Mouse (Mus musculus): Measurements from ENCODE around the gene Spp1. TPM values are rescaled to one million over a fixed set of nuclear protein-coding genes. Genes with fewer than 3 reads are reported as not detected.

Gene Spp1
- polyA plus RNA-seq, 1 experiment = 0.89 TPM

DNA sequence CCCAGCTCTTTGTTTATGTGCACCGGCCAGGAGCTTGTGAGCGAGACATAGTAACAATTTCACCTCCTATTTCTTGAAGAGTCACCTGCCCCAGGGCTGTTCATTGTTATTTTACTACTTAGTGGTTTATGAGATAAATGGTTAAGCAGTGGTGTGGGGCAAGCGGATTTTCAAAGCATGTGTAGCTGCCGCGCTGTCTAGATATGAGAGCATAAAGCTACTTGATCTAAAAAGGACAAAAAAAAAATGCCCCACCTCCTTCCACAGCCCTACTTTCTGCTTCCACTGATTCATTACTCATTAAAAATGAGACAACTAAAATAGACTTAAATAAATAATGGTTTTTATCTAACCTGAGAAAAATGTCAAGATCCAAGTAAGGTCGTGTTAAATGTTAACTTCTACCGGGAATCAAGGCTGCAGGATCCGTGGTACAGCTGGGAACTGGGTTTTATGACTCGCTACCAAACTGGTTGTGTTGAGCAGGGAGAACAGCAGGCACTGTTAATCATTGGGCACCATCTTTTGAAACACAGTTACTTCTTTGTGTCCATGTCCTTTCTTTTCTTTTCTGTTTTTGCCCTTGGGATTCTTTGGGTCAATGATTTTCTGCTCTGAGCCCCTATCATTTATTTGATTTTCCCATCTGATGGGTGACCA lies 35.5 kb upstream of the Spp1 start:
- Histone ChIP-seq H3K4me3 (ENCODE audit: control insufficient read depth, low read depth, low read length) (no peak overlapping the region), H3K27ac (ENCODE audit: control insufficient read depth, insufficient read depth, low read depth, low read length) (no peak overlapping the region), H3K27me3 (ENCODE audit: control insufficient read depth, insufficient read depth, low read length) (no peaks in the 10 kb centered on the region), H3K4me1 (ENCODE audit: control insufficient read depth, insufficient read depth, low read length) (no peaks in the 10 kb centered on the region), H3K36me3 (ENCODE audit: control insufficient read depth, insufficient read depth, low read length) (no peaks in the 10 kb centered on the region)
- no peak for TF ChIP-seq CTCF (IDR thresholded peaks at IDR 0.05; ENCODE audit: control insufficient read depth, insufficient read depth, insufficient replicate concordance, low read depth, low read length)
- no peak for TF ChIP-seq POLR2A (IDR thresholded peaks at IDR 0.05; ENCODE audit: control insufficient read depth, low read depth, low read length)

DNA sequence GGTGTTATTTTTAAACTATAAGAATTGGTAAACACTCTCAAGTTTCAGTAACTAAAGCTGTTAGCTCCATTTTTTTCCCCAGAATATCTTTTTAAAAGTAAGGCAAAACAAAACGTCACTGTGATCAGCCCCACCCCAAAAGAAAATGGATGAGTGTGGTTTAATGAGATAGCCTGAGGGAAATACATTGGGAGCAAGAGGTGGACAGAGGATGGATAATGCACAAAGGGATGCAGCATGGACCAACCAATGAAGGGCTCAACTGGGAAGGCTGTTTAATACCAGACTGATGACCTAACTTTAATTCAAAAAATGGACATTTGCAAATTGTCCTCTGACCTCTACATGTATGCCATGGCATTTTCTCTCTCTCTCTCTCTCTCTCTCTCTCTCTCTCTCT lies 34.9 kb upstream of the Spp1 start:
- Histone ChIP-seq H3K36me3 (ENCODE audit: control insufficient read depth, insufficient read depth, low read length) (no peaks in the 10 kb centered on the region), H3K4me1 (ENCODE audit: control insufficient read depth, insufficient read depth, low read length) (no peaks in the 10 kb centered on the region), H3K27me3 (ENCODE audit: control insufficient read depth, insufficient read depth, low read length) (no peaks in the 10 kb centered on the region), H3K4me3 (ENCODE audit: control insufficient read depth, low read depth, low read length) (no peak overlapping the region), H3K27ac (ENCODE audit: control insufficient read depth, insufficient read depth, low read depth, low read length) (no peak overlapping the region)
- no peak for TF ChIP-seq POLR2A (IDR thresholded peaks at IDR 0.05; ENCODE audit: control insufficient read depth, low read depth, low read length)
- TF ChIP-seq CTCF (IDR thresholded peaks at IDR 0.05; ENCODE audit: control insufficient read depth, insufficient read depth, insufficient replicate concordance, low read depth, low read length) = no peak

DNA sequence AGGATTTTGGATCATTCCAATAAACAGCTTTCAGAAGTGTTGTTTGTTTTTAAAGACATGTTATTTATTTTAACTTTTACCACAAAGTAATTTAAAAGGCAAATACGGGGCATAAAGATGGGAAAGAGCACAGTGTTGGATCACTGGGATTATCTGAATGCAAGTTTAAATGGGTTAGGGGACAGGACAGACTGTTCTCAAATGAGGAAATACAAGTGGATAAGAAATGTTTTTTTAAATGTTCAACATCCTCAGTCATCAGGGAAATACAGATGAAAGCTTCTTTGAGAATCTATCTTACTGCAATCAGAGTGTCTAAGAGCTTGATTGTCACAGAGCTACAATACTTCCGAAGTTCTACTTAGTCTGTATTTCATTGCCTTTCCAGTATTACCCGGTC lies 32.3 kb upstream of the Spp1 start:
- Histone ChIP-seq H3K4me1 (ENCODE audit: control insufficient read depth, insufficient read depth, low read length) (no peaks in the 10 kb centered on the region), H3K36me3 (ENCODE audit: control insufficient read depth, insufficient read depth, low read length) (no peaks in the 10 kb centered on the region), H3K27me3 (ENCODE audit: control insufficient read depth, insufficient read depth, low read length) (no peaks in the 10 kb centered on the region), H3K4me3 (ENCODE audit: control insufficient read depth, low read depth, low read length) (no peak overlapping the region), H3K27ac (ENCODE audit: control insufficient read depth, insufficient read depth, low read depth, low read length) (no peak overlapping the region)
- TF ChIP-seq CTCF (IDR thresholded peaks at IDR 0.05; ENCODE audit: control insufficient read depth, insufficient read depth, insufficient replicate concordance, low read depth, low read length) (no peak), POLR2A (IDR thresholded peaks at IDR 0.05; ENCODE audit: control insufficient read depth, low read depth, low read length) (no peak)

DNA sequence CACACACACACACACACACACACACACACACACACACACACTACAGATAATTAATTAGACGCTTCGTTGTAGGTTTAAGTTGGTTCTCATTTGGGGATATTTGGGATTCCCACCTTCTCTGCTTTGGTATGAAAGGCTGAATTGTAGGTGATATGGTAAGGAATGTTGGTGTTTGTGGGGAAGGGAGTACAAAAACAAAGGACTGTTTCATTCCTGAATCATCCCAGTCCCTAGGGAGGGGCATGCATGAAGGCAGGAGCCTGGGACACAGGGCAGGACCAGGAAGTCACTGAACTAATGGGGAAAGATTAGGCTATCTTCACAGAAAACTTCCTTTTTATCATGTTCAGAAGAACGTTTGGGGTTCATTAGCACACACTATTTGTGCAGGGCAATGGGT lies 31.6 kb upstream of the Spp1 start:
- Histone ChIP-seq H3K27me3 (ENCODE audit: control insufficient read depth, insufficient read depth, low read length) (no peaks in the 10 kb centered on the region), H3K27ac (ENCODE audit: control insufficient read depth, insufficient read depth, low read depth, low read length) (no peak overlapping the region), H3K36me3 (ENCODE audit: control insufficient read depth, insufficient read depth, low read length) (no peaks in the 10 kb centered on the region), H3K4me3 (ENCODE audit: control insufficient read depth, low read depth, low read length) (no peak overlapping the region), H3K4me1 (ENCODE audit: control insufficient read depth, insufficient read depth, low read length) (no peaks in the 10 kb centered on the region)
- TF ChIP-seq CTCF (IDR thresholded peaks at IDR 0.05; ENCODE audit: control insufficient read depth, insufficient read depth, insufficient replicate concordance, low read depth, low read length) (no peak), POLR2A (IDR thresholded peaks at IDR 0.05; ENCODE audit: control insufficient read depth, low read depth, low read length) (no peak)

DNA sequence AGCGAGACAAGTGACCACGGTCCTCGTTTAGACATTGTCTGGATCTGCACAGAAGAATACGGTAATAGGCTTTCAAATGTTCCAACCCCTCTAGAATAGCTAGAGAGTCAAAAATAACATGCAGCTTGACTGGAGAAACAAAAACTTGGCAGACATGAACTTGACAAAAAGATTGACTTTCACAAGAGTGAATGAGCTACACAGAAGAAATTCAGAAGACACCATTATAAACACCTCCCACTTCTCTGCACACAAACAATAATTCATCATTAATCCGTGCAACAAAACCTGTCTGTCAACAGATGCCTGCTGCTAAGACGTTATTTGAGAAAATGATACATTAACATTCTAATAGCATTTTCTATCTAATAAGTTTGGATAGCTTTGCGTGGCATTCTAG lies 30.4 kb upstream of the Spp1 start:
- TF ChIP-seq CTCF (IDR thresholded peaks at IDR 0.05; ENCODE audit: control insufficient read depth, insufficient read depth, insufficient replicate concordance, low read depth, low read length) = no peak
- no peak for TF ChIP-seq POLR2A (IDR thresholded peaks at IDR 0.05; ENCODE audit: control insufficient read depth, low read depth, low read length)
- H3K27me3 ChIP-seq (ENCODE audit: control insufficient read depth, insufficient read depth, low read length) = no peaks in the 10 kb centered on the region

DNA sequence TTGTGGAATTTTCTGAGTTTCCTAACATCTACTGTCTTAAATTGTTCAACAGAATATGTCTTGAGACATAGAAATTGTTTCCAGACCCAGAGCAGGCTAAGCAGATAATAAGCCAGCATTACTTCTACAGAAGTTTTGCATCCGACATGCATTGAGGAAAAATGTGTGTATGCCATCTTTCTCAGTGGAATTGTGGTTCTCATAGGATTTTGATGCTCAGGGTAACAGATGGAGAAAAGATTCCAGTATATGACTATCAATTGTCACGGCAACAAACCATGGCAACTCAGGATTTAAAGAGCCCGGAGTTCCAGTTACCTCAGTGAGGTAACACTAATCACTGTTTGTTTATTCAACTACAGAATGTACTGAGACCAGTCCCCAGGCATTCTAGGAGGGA lies 29.9 kb upstream of the Spp1 start:
- H3K4me1 ChIP-seq (ENCODE audit: control insufficient read depth, insufficient read depth, low read length) = no peaks in the 10 kb centered on the region
- H3K27me3 ChIP-seq (ENCODE audit: control insufficient read depth, insufficient read depth, low read length) = no peaks in the 10 kb centered on the region
- no peak for TF ChIP-seq CTCF (IDR thresholded peaks at IDR 0.05; ENCODE audit: control insufficient read depth, insufficient read depth, insufficient replicate concordance, low read depth, low read length)
- TF ChIP-seq POLR2A (IDR thresholded peaks at IDR 0.05; ENCODE audit: control insufficient read depth, low read depth, low read length) = no peak

More for the DNA sequence above, 30.4 kb upstream of the Spp1 start:
- no peak overlapping the region for H3K4me3 ChIP-seq (ENCODE audit: control insufficient read depth, low read depth, low read length)
- no peak overlapping the region for H3K27ac ChIP-seq (ENCODE audit: control insufficient read depth, insufficient read depth, low read depth, low read length)
- no peaks in the 10 kb centered on the region for H3K36me3 ChIP-seq (ENCODE audit: control insufficient read depth, insufficient read depth, low read length)
- H3K4me1 ChIP-seq (ENCODE audit: control insufficient read depth, insufficient read depth, low read length) = no peaks in the 10 kb centered on the region

DNA sequence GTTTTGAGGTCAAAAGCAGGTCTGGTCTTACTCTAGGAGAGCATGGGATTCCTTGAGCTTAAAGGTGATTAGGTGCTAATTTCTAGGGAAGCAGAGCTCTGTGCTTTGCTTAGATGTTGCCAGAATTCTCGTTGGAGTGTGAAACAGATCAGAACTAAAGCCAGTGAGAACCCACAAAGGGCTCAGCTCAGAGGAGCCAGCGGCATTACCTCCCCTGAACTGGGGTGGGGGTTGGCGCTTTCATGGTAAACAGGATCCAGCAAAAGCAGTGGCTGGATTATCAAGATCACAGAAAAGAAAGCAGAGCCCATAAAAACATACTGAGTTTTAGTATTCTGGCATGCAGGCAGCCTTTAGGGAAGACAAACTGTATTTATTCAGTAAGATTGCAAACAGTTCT lies 28.2 kb upstream of the Spp1 start:
- no peaks in the 10 kb centered on the region for H3K4me1 ChIP-seq (ENCODE audit: control insufficient read depth, insufficient read depth, low read length)
- no peak for TF ChIP-seq CTCF (IDR thresholded peaks at IDR 0.05; ENCODE audit: control insufficient read depth, insufficient read depth, insufficient replicate concordance, low read depth, low read length)
- TF ChIP-seq POLR2A (IDR thresholded peaks at IDR 0.05; ENCODE audit: control insufficient read depth, low read depth, low read length) = no peak
- H3K27ac ChIP-seq (ENCODE audit: control insufficient read depth, insufficient read depth, low read depth, low read length) = no peak overlapping the region
- no peak overlapping the region for H3K4me3 ChIP-seq (ENCODE audit: control insufficient read depth, low read depth, low read length)
- no peaks in the 10 kb centered on the region for H3K27me3 ChIP-seq (ENCODE audit: control insufficient read depth, insufficient read depth, low read length)
- H3K36me3 ChIP-seq (ENCODE audit: control insufficient read depth, insufficient read depth, low read length) = no peaks in the 10 kb centered on the region

More for the DNA sequence above, 29.9 kb upstream of the Spp1 start:
- Histone ChIP-seq H3K36me3 (ENCODE audit: control insufficient read depth, insufficient read depth, low read length) (no peaks in the 10 kb centered on the region), H3K4me3 (ENCODE audit: control insufficient read depth, low read depth, low read length) (no peak overlapping the region), H3K27ac (ENCODE audit: control insufficient read depth, insufficient read depth, low read depth, low read length) (no peak overlapping the region)
